Mouse (Mus musculus): ENCODE results near the gene Nfyc. TPM values are rescaled to one million over a fixed set of nuclear protein-coding genes. Genes with fewer than 3 reads are reported as not detected.

Nfyc gene
- total and polyA plus RNA-seq, 3 experiments, result 33.6 to 51.1 (median 41.0) TPM

DNA sequence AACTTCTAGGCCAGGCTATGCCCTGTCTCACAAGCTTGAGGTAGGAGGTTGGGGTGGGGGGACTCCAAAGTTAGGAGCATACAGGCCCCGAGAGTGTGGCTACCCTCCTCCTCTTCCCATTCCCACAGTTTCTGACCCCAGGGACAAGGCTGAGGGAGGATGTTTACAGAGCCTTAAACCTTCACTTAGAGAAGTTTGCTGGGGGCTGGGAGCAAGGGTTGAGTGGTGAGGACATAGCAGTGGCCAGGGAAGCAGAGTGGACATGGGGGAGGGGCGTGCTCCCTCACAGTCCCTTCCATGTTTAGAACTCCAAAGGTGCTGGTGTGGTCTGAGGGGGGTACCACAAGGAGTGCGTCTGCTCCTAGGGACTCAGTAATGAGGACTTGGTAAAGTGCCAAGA is 87.7 kb downstream of the Nfyc start:
- peaks cover 89% of the 10 kb centered on the region for H3K27me3 ChIP-seq (replicated peaks)
- dilution Hi-C loops (cut with MboI; ENCODE audit: extremely low pct_ligation_motif_present, extremely low pct_unique_long_range_greater_than_20kb, low sequenced_read_pairs), result no loop called here

DNA sequence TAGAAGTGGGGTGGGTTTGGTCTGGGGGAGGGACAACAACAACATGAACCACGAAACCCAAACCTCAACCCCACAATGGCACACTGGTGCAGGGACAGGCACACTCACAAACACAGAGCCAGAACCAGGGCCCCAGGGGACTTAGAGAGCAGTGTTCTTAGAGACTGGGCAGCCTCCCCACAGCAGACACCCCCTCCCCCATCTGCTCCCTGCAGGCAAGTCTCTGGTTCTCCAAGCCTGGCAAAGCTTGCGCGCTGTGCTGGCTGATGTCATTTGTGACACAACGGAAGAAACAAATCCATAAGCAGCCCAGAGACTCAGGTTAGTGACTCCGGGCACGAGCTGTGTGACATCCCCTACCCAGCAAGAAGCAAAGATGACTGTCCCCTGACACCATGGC is 90.1 kb downstream of the Nfyc start:
- H3K4me3 ChIP-seq (replicated peaks in 1 of 3; ENCODE audit: low read depth in 2 of 3, low read length in 2 of 3, poor library complexity in 1 of 3), result no peak overlapping the region
- no peak overlapping the region for H3K4me2 ChIP-seq (ENCODE audit: insufficient read depth, low read depth, poor library complexity, severe bottlenecking)
- H3K27me3 ChIP-seq (replicated peaks), result peaks cover 95% of the 10 kb centered on the region
- dilution Hi-C loops (cut with MboI; ENCODE audit: extremely low pct_ligation_motif_present, extremely low pct_unique_long_range_greater_than_20kb, low sequenced_read_pairs) (no loop called here), in situ Hi-C loops (cut with MboI; ENCODE audit: low pct_ligation_motif_present, low pct_unique_long_range_greater_than_20kb, low sequenced_read_pairs) (no loop called here)
- H3K4me1 ChIP-seq (ENCODE audit: control insufficient read depth in 1 of 2, insufficient read depth in 2 of 2), result peaks cover 0 to 3% of the 10 kb centered on the region in 2 experiments; a peak in 2 of 4 replicates
- H3K9me3 ChIP-seq (replicated peaks; ENCODE audit: low read length), result no peaks in the 10 kb centered on the region
- H3K36me3 ChIP-seq (replicated peaks in 1 of 2; ENCODE audit: control insufficient read depth in 1 of 2, insufficient read depth in 1 of 2, low read length in 1 of 2), result no peaks in the 10 kb centered on the region
- no peaks in the 10 kb centered on the region for H3K79me2 ChIP-seq (replicated peaks; ENCODE audit: control insufficient read depth, extremely low read depth, insufficient read depth, poor library complexity, severe bottlenecking)
- H3K27ac ChIP-seq (ENCODE audit: insufficient read depth, low read depth), result no peak overlapping the region
- no peak for DNase-seq (ENCODE audit: extremely low read depth)
- TF ChIP-seq MYC (IDR thresholded peaks at IDR 0.05; ENCODE audit: low read depth, low read length) (no peak), USF1 (IDR thresholded peaks at IDR 0.05; ENCODE audit: low read depth, low read length) (no peak), MAFK (IDR thresholded peaks at IDR 0.05; ENCODE audit: insufficient replicate concordance, low read length) (no peak), ZNF384 (IDR thresholded peaks at IDR 0.05; ENCODE audit: low read depth, low read length) (no peak)
- no peak overlapping the region for H3K9ac ChIP-seq (ENCODE audit: insufficient read depth, low read depth)

More for the DNA sequence above, 87.7 kb downstream of the Nfyc start:
- no peak for DNase-seq (ENCODE audit: extremely low read depth)
- TF ChIP-seq ZNF384 (IDR thresholded peaks at IDR 0.05; ENCODE audit: low read depth, low read length) (no peak), MEF2A (IDR thresholded peaks at IDR 0.05; ENCODE audit: borderline replicate concordance, low read depth, low read length) (no peak), MAFK (IDR thresholded peaks at IDR 0.05; ENCODE audit: insufficient replicate concordance, low read length) (no peak), E2F4 (IDR thresholded peaks at IDR 0.05; ENCODE audit: insufficient replicate concordance, low read depth, low read length) (no peak), MAZ (IDR thresholded peaks at IDR 0.05; ENCODE audit: low read depth, low read length) (no peak), ZMIZ1 (IDR thresholded peaks at IDR 0.05; ENCODE audit: low read depth, low read length) (no peak), SMC3 (IDR thresholded peaks at IDR 0.05; ENCODE audit: low read depth, low read length) (no peak)
- in situ Hi-C loops (cut with MboI; ENCODE audit: low pct_ligation_motif_present, low pct_unique_long_range_greater_than_20kb, low sequenced_read_pairs), result no loop called here
- H3K27ac ChIP-seq (ENCODE audit: insufficient read depth, low read depth), result no peak overlapping the region
- no peak overlapping the region for H3K4me2 ChIP-seq (ENCODE audit: insufficient read depth, low read depth, poor library complexity, severe bottlenecking)
- no peaks in the 10 kb centered on the region for H3K36me3 ChIP-seq (replicated peaks in 1 of 2; ENCODE audit: control insufficient read depth in 1 of 2, insufficient read depth in 1 of 2, low read length in 1 of 2)
- no peaks in the 10 kb centered on the region for H3K79me2 ChIP-seq (replicated peaks; ENCODE audit: control insufficient read depth, extremely low read depth, insufficient read depth, poor library complexity, severe bottlenecking)
- H3K9ac ChIP-seq (ENCODE audit: insufficient read depth, low read depth), result no peak overlapping the region
- no peak overlapping the region for H3K4me3 ChIP-seq (replicated peaks in 1 of 3; ENCODE audit: low read depth in 2 of 3, low read length in 2 of 3, poor library complexity in 1 of 3)
- H3K4me1 ChIP-seq (ENCODE audit: control insufficient read depth in 1 of 2, insufficient read depth in 2 of 2), result peaks cover 0 to 3% of the 10 kb centered on the region in 2 experiments; a peak in 2 of 4 replicates
- H3K9me3 ChIP-seq (replicated peaks; ENCODE audit: low read length), result no peaks in the 10 kb centered on the region

DNA sequence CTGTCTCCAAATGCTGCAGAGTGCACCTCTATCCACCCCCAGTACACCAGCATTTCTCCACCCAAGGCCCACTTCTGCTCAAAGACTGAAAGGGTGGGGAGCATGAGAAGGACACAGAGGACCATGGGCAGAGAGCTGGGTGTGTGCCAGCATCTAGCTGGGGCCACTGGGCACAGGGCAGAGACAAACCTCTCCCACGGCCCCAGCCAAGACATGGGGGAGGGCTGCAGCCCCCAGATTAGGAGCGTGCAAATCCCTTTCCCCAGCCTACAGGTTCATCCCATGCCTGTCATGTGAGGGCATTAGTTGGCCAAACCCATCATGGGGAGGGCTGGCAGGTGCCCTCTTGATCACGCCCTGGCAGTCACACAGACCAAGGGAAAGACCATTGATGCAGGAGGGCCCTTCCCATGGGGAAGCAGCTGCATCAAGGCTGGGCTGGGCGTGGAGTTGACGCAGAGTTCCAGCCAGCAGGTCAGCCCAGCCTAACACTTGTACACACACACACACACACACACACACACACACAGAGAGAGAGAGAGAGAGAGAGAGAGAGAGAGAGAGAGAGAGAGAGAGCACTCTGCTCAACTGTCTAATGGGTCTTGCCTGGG is 97.3 kb downstream of the Nfyc start:
- peaks cover 83% of the 10 kb centered on the region for H3K27me3 ChIP-seq (replicated peaks)
- dilution Hi-C loops (cut with MboI; ENCODE audit: extremely low pct_ligation_motif_present, extremely low pct_unique_long_range_greater_than_20kb, low sequenced_read_pairs) (no loop called here), in situ Hi-C loops (cut with MboI; ENCODE audit: low pct_ligation_motif_present, low pct_unique_long_range_greater_than_20kb, low sequenced_read_pairs) (no loop called here)

More for the DNA sequence above, 97.3 kb downstream of the Nfyc start:
- Histone ChIP-seq H3K4me2 (ENCODE audit: insufficient read depth, low read depth, poor library complexity, severe bottlenecking) (no peak overlapping the region), H3K79me2 (replicated peaks; ENCODE audit: control insufficient read depth, extremely low read depth, insufficient read depth, poor library complexity, severe bottlenecking) (no peaks in the 10 kb centered on the region), H3K9me3 (replicated peaks; ENCODE audit: low read length) (peaks cover 9% of the 10 kb centered on the region), H3K27ac (ENCODE audit: insufficient read depth, low read depth) (no peak overlapping the region), H3K36me3 (replicated peaks in 1 of 2; ENCODE audit: control insufficient read depth in 1 of 2, insufficient read depth in 1 of 2, low read length in 1 of 2) (no peaks in the 10 kb centered on the region), H3K4me3 (replicated peaks in 1 of 3; ENCODE audit: low read depth in 2 of 3, low read length in 2 of 3, poor library complexity in 1 of 3) (no peak overlapping the region), H3K4me1 (ENCODE audit: control insufficient read depth in 1 of 2, insufficient read depth in 2 of 2) (peaks cover 9 to 25% of the 10 kb centered on the region in 2 experiments), H3K9ac (ENCODE audit: insufficient read depth, low read depth) (no peak overlapping the region)
- no peak for TF ChIP-seq CHD2 (IDR thresholded peaks at IDR 0.05; ENCODE audit: low read length)
- TF ChIP-seq RCOR1 (conservative IDR thresholded peaks at IDR 0.05; ENCODE audit: low read depth, low read length), result no peak
- no peak for TF ChIP-seq IRF4 (IDR thresholded peaks at IDR 0.05; ENCODE audit: low read depth, low read length)
- TF ChIP-seq ZKSCAN1 (IDR thresholded peaks at IDR 0.05; ENCODE audit: borderline replicate concordance, low read depth, low read length), result no peak
- TF ChIP-seq MAZ (IDR thresholded peaks at IDR 0.05; ENCODE audit: low read depth, low read length), result no peak
- TF ChIP-seq CTCF (conservative IDR thresholded peaks at IDR 0.05 in 1 of 2, IDR thresholded peaks at IDR 0.05 in 1 of 2; ENCODE audit: low read depth in 2 of 2, low read length in 2 of 2), result no peak
- TF ChIP-seq TBP (conservative IDR thresholded peaks at IDR 0.05; ENCODE audit: low read depth, low read length), result no peak
- TF ChIP-seq NELFE (IDR thresholded peaks at IDR 0.05; ENCODE audit: low read depth, low read length), result no peak
- no peak for TF ChIP-seq POLR2A (IDR thresholded peaks at IDR 0.05; ENCODE audit: low read depth, low read length)
- TF ChIP-seq MXI1 (IDR thresholded peaks at IDR 0.05; ENCODE audit: low read depth, low read length), result no peak
- TF ChIP-seq CHD1 (IDR thresholded peaks at IDR 0.05; ENCODE audit: low read depth, low read length), result no peak
- no peak for TF ChIP-seq ETS1 (conservative IDR thresholded peaks at IDR 0.05; ENCODE audit: low read depth, low read length)
- no peak for TF ChIP-seq EP300 (IDR thresholded peaks at IDR 0.05; ENCODE audit: low read length)
- TF ChIP-seq UBTF (IDR thresholded peaks at IDR 0.05; ENCODE audit: low read depth, low read length), result no peak
- DNase-seq (ENCODE audit: extremely low read depth), result no peak

Measured in CH12.LX (cell line).